Mouse (Mus musculus): Measurements from ENCODE around the gene Skor1.

GRCm38 (mm10) chr9:63178296-63178695 is 29.5 kb upstream of the Skor1 start:
- TF ChIP-seq POLR2A (IDR thresholded peaks at IDR 0.05; ENCODE audit: control insufficient read depth, extremely low read depth, insufficient read depth, low read length, poor library complexity) (no peak), CTCF (IDR thresholded peaks at IDR 0.05; ENCODE audit: borderline replicate concordance, control insufficient read depth, extremely low read depth, insufficient read depth, low read length, poor library complexity) (no peak)
